Mouse (Mus musculus): ENCODE data around the gene Cbx2. TPM values are rescaled to one million over a fixed set of nuclear protein-coding genes. Genes with fewer than 3 reads are reported as not detected.

Cbx2 gene
- total RNA-seq, 2 experiments from 2014 or later = 3.1 to 6.6 TPM

DNA sequence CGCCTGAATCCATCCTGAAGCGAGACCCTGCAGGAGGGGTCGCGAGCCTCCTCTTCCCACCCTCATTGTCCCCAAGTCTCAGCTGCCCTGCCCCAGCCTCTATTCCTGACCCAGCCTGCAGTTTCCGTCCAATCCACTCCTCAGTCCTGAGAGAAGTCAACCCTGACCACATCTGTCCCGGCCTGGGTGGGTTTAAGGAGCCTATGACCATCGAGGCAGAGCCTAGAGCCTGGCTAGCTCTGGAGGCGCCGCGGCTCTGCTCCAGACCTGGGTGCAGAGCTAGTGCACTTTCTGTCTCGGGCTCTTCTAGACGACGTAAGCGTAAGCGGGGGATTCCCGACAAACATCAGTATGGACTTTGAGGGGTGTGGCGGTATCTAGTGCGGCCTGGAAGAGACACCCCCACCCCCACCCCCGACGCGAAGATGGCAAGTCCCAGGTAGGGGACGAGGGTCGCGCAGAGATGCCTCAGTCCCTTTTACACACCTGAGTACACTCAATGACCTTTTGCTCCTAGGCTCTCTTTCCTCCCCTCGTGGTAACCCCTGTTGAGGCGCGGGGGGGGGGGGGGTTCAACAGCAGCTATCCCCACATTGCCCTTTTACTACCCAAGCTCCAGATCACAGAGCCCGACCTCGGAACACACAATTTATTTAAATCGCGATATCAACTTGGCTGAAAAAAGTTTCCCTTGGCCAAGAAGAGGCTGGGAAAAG is 19.1 kb downstream of the Cbx2 start:
- no peak for DNase-seq (ENCODE audit: low spot score in 2 of 2)

- DNase-seq (ENCODE audit: low spot score in 2 of 2) = no peak
These were observed 19.9 kb downstream of the Cbx2 start for GRCm38 (mm10) chr11:119042466-119043272.

DNA sequence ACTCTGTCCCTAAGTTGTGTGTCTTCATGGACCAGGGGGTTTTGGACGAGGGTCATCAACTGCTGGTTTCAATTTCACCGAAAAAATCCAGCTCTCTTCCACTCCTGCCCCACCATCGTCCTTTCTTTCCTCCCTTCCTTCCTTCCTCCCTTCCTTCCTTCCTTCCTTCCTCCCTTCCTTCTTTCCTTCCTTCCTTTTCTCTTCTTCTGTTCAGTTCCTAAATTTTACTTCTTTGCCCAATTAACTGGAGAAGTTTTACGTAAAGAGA is 20.4 kb downstream of the Cbx2 start:
- DNase-seq (ENCODE audit: low spot score in 2 of 2) = no peak

DNA sequence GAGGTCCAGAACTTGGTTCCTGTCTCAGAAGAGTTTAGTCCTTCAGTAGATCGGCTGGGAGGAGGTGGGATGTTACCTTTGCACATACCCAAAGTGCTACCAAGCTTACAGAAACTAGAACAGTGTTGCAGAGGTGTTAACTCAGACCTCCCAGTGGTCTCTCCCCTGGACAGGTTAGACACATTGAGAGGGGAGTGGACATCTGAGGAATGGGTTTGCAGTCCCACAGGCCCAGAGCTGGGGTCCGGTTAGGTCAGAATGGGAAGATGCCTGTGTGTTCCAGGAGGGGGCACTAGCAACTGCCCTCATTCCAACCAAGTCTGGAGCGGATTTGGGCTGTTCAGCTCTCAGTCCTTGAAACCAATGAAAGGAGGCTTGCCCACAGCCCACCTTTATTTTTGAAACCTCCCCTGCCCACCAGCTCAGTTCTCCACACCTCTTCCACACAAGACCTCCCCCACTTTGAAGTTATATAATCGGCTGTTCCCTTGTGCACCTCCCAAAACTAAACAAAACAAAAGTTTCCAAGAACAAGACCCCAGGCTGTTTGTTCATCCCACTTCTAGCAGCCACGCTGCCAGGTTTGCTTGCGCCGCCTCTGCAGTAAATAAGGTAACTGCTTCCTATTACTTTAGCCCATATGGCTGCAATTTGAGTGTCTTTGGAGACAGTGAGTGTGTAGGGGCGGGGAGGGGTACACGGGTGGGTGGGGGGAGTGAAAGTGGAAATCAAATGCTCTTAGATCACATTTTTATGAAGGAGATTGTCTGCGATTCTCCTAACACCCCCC is 21.2 kb downstream of the Cbx2 start:
- DNase-seq (ENCODE audit: low spot score in 2 of 2) = no peak

- no peak for DNase-seq (ENCODE audit: low spot score in 2 of 2)
These were observed 22.0 kb downstream of the Cbx2 start for GRCm38 (mm10) chr11:119044551-119045337.

DNA sequence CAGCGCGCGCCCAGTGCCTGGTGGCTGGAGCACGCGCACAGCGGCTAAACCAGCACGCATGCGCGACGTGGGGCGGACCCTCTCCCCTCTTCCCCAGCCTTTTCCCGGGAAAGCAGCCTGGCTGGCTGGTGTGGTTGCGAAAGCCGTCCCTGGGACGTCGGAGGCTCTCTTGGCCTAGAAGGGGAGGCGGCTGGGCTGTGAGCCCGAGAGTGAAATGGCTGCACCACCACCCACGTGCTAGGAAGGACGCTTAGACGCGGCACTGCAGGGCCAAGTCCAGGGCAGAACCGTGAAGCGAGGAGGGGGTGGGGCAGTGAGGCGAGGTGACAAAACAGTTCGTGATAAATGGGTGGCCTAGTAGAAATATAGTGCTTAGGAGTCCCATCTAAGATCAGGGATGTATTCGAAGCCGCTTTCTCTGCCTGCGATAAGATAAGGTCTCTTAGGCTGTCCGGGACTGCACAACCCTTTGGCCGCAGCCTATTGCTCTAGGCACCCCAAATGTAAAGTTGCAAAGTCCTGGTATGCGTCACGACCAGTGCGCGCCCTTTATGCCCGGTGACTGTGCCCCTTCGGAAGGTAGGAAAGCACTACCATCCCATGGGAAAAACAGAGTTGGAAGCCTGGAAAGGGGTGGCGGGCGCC is 24.0 kb downstream of the Cbx2 start:
- peak in 1 of 2 experiments; percentile 52 for DNase-seq (ENCODE audit: low spot score in 2 of 2)

GRCm38 (mm10) chr11:119047261-119048132 is 24.7 kb downstream of the Cbx2 start:
- no peak for DNase-seq (ENCODE audit: low spot score in 2 of 2)

DNA sequence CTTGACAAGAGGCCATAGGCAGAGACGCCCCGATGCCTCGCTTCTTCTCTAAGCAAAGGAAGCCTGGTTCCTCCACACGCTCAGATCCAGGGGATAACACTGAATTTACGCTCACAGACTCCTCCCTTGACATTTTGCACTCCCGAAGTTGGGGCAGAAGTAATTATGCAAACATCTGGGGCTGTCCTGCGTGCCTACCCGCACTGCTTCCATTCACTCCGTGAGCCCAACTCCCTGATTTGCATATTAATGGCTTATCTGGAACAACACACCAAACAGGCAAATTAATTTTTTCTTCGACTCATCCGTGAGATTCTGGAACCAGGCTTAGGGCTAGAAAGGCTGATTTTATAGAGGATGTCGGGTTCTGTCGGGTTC is 25.4 kb downstream of the Cbx2 start:
- DNase-seq (ENCODE audit: low spot score in 2 of 2) = no peak

- no peak for DNase-seq (ENCODE audit: low spot score in 2 of 2)
These were observed 27.6 kb downstream of the Cbx2 start for GRCm38 (mm10) chr11:119050361-119050760.

DNA sequence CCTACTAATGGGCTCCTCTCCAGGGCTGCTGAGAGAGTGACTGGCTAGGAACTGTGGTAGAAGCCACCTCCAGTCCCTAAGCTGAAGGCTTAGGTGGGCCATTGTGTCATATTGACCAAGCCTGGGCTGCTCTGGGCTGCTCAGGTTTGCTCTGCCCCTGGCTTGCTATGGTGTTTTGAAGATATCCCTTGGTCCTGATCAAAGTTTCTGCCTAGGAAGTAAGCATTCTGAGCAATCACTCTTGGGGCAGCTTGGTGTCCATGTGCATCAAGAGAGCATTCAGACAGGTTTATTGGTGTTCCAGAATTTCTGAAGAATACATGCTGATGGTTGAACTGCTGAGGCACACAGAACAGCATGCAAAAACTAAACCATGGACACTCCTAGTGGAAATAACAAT is 28.7 kb downstream of the Cbx2 start:
- DNase-seq (ENCODE audit: low spot score in 2 of 2) = no peak

- no peak for DNase-seq (ENCODE audit: low spot score in 2 of 2)
These were observed 29.3 kb downstream of the Cbx2 start for GRCm38 (mm10) chr11:119051927-119052660.

DNA sequence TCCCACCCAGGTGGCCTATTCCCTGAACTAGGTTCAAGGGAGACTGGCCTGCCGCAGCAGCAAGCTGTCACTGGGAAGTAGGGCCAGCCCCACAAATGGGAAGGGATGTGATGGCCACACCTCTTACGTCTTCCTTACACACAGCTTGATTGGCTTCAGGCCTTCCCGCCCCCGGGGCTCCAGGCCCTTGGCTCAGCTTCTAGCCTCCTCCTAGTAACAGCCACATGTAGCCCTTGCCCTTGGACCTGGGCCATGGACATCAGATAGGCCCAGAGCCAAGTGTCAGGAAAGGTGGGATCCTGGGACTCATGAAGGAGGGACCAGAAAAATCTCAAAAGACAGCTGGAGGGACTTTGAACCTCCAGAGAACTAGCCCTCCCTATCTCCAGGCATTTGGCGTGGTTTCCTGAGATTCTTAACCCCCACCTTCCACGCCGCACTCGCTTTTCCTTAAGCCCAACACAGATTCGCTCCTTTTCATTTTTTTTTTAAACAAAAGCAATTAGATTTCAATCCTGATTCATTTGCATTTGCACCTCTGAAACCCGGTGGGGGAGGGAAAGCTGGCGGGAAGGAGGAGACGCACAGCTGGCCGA is 30.0 kb downstream of the Cbx2 start:
- no peak for DNase-seq (ENCODE audit: low spot score in 2 of 2)

- peak in 1 of 2 experiments; percentile 67 for DNase-seq (ENCODE audit: low spot score in 2 of 2)
These were observed 30.5 kb downstream of the Cbx2 start for GRCm38 (mm10) chr11:119053257-119053670.

DNA sequence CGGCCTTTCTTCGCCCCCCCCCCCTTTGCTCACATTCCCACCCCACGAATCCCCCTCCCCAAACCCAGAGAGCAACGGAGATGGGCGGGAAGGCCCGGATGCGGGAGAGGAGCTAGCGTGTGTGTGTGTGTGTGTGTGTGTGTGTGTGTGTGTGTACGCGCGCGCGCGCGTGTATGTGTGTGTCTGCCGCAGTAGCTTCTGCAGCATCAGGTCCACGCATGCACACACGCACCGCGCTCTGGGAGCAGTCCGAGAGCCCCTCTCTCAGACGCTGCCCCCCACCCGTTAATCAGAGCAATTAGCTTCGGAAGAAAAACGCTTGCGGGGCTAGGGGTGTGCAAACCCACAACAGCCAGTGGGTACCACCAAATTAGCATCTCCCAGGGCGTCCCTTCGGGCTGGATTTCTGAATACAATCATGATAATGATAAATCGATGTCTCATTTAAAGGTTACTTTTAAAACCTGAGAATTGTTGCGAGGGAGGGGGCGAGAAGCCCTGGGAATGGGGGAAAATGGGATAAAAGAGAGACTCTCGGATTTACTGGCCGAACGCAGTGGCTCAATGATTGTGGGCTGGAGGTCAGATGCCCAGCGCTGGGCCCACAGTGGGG is 31.1 kb downstream of the Cbx2 start:
- no peak for DNase-seq (ENCODE audit: low spot score in 2 of 2)

- no peak for DNase-seq (ENCODE audit: low spot score in 2 of 2)
These were observed 31.9 kb downstream of the Cbx2 start for GRCm38 (mm10) chr11:119054351-119055345.

GRCm38 (mm10) chr11:119055571-119056131 is 32.9 kb downstream of the Cbx2 start:
- no peak for DNase-seq (ENCODE audit: low spot score in 2 of 2)

Measured in adrenal gland, adult 18-20 months (tissue).